Mouse (Mus musculus) kidney, adult 2 months (tissue): ENCODE results near the gene Epm2a. TPM values are rescaled to one million over a fixed set of nuclear protein-coding genes. Genes with fewer than 3 reads are reported as not detected.
"Not testable (repeated sequence)": the region's sequence is repeated elsewhere in the genome, so short reads cannot be mapped to it uniquely, and the experiment has no call there.

Experiments used
- DNase-seq: peaks from one replicate; pipeline ENCODE4 v3.0.0; 2021
- H3K27ac ChIP-seq: fragments of 200-500 bp; 2 replicates; pipeline ENCODE4 v1.5.1; 2012; ENCODE audit warnings: low read depth, low read length, control low read depth, inconsistent platforms; ENCODE audit not compliant: insufficient read depth
- H3K27me3 ChIP-seq: fragments of 200-500 bp; replicated peaks from 2 replicates; pipeline ENCODE4 v1.6.1; 2012; ENCODE audit warnings: mild to moderate bottlenecking, moderate library complexity, low read length, inconsistent platforms; ENCODE audit not compliant: control insufficient read depth, insufficient read depth
- H3K36me3 ChIP-seq: fragments of 200-500 bp; 2 replicates; pipeline ENCODE4 v1.6.1; 2012; ENCODE audit warnings: mild to moderate bottlenecking, moderate library complexity, low read length, inconsistent platforms; ENCODE audit not compliant: control insufficient read depth, insufficient read depth
- H3K4me1 ChIP-seq: fragments of 200-500 bp; 2 replicates; pipeline ENCODE4 v1.6.1; 2011; ENCODE audit warnings: low read length; ENCODE audit not compliant: control insufficient read depth, insufficient read depth
- H3K4me3 ChIP-seq: fragments of 200-500 bp; 2 replicates; pipeline ENCODE4 v1.5.1; 2011; ENCODE audit warnings: mild to moderate bottlenecking, low read depth, low read length, control low read depth; ENCODE audit not compliant: insufficient read depth
- CTCF ChIP-seq: fragments of 200-500 bp; conservative IDR thresholded peaks from 2 replicates; pipeline ENCODE4 v1.5.1; 2011; ENCODE audit warnings: low read depth, mild to moderate bottlenecking, control low read depth, low read length, moderate library complexity, mixed read lengths; ENCODE audit not compliant: insufficient read depth, insufficient read length
- POLR2A ChIP-seq: fragments of 200-500 bp; IDR thresholded peaks from one replicate; pipeline ENCODE4 v1.6.1; 2011; ENCODE audit warnings: low read depth, low read length, control low read depth
- WGBS: fragments of 180-500 bp; shearing (Covaris S2); methylation state at CpG from one replicate; pipeline ENCODE4 v1.1.7; 2018; 5-methylcytosine and 5-hydroxymethylcytosine counted together
- polyA plus RNA-seq: library from polyadenylated mRNA; depleted of rRNA; stranded (reverse); fragments of >200 nt; gene quantifications from 2 replicates; pipeline ENCODE4 v1.2.3, GENCODE M21; 2012

Epm2a gene
- polyA plus RNA-seq, 1 experiment: 6.5 TPM

DNA sequence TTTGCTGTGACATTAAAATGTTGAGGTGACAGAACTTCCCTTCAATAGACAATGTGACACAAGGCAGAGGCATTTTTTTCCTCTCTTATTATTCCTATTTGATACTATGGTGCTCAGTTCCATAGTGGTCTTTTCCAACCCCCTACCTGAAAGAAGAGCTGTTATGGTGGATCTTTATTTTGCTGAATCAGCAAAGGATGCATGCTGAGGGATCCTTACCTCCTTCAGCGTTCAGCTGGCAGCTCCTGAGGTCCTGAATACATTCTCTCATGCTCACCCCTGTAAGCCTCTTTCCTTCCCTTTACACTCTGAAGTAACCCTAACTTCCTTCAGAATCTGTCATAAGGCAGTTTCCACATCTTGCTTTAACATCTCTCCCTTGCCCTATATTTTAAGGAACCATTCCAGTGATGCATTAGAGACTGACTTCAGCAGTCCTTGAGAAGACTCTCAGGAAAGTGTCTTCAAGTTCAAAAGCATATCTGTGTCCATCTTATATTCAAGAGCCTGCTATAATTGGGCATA, 23.7 kb upstream of the Epm2a start:
- Histone ChIP-seq H3K27ac (no peak overlapping the region), H3K27me3 (no peaks in the 10 kb centered on the region), H3K4me1 (no peaks in the 10 kb centered on the region), H3K4me3 (no peak overlapping the region), H3K36me3 (no peaks in the 10 kb centered on the region)
- DNase-seq: no peak
- TF ChIP-seq CTCF (no peak), POLR2A (no peak)
- 80% methylated on average over 1 of the region's 1 CpGs for WGBS

DNA sequence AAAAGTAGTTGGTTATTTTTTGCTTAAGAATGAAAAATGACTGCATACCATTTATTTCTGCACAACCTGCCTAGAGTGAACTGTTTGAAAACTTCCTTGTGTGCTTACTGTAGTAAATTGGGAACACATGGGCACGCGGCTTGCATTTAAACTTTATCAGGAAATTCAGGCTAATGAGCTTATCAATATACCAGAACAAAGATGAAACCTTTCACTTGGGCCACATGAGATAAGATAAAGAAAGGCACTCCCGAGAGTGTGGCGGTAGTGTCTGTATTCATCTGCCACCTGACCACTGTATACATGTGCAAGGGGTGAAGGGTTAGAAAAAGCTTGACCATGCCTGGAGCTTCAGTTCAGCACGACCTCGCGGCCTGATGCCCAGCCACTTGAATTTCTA, 20.9 kb upstream of the Epm2a start:
- Histone ChIP-seq H3K27ac (no peak overlapping the region), H3K27me3 (no peaks in the 10 kb centered on the region), H3K4me1 (no peaks in the 10 kb centered on the region), H3K4me3 (no peak overlapping the region), H3K36me3 (no peaks in the 10 kb centered on the region)
- 89% methylated on average over 7 of the region's 7 CpGs for WGBS
- no peak for TF ChIP-seq CTCF
- TF ChIP-seq POLR2A: no peak
- no peak for DNase-seq

DNA sequence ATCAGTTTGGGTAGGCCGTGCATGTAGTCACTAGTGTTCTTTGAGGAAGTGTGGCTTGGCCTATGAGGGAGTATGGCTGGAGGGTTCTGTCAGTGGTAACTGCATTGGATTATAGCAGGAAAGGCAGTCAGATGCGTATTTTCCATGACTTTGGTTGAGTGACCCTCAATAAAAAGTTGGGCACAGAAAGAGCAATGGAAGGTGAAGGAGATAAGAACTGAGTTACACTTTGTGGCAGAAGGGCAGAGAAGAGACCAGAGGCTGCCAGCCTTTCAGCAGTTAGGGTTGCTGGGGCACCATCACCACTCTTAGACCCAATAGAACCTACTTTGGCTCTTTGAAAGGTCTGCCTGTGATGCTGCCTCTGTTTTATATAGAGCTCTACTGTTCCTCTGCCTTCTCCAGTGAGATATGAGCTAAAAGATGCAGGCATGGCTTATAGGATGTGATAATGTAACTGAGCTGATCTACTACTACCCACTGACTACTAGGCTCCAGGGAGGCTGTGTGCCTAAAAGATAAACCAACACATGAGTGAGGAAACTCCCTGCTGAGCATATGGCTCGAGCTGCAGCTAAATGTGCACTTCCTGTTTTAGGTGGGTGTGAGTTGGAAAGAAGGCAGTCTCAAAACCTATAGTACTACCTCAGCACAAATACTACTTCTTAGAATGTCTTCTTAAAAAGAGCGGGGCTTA, 19.9 kb upstream of the Epm2a start:
- 76% methylated on average over 4 of the region's 4 CpGs for WGBS

DNA sequence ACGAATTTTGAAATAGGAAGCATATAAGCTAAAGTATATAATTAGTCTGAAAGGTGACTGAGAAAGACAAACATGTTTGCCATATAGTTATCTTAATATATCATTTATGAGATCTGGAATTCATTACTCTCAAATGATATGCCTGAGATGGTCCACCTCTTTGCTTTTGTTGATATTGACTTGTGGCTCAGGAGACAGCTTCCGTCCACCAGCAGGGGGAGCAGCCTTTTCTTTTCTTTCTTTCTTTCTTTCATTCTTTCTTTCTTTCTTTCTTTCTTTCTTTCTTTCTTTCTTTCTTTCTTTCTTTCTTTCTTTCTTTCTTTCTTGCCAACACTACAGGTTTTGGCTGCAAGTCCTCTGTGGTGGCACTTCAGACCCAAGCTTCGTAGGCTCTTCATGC, 16.7 kb upstream of the Epm2a start:
- TF ChIP-seq POLR2A (no peak), CTCF (peak; percentile 43)
- Histone ChIP-seq H3K27ac (no peak overlapping the region), H3K4me3 (no peak overlapping the region), H3K36me3 (no peaks in the 10 kb centered on the region), H3K4me1 (no peaks in the 10 kb centered on the region), H3K27me3 (no peaks in the 10 kb centered on the region)
- WGBS: 96% methylated on average over 3 of the region's 3 CpGs
- DNase-seq: no peak

More for the DNA sequence above, 19.9 kb upstream of the Epm2a start:
- Histone ChIP-seq H3K4me3 (no peak overlapping the region), H3K27me3 (no peaks in the 10 kb centered on the region), H3K4me1 (no peaks in the 10 kb centered on the region), H3K27ac (no peak overlapping the region), H3K36me3 (no peaks in the 10 kb centered on the region)
- TF ChIP-seq POLR2A (no peak), CTCF (no peak)
- no peak for DNase-seq

DNA sequence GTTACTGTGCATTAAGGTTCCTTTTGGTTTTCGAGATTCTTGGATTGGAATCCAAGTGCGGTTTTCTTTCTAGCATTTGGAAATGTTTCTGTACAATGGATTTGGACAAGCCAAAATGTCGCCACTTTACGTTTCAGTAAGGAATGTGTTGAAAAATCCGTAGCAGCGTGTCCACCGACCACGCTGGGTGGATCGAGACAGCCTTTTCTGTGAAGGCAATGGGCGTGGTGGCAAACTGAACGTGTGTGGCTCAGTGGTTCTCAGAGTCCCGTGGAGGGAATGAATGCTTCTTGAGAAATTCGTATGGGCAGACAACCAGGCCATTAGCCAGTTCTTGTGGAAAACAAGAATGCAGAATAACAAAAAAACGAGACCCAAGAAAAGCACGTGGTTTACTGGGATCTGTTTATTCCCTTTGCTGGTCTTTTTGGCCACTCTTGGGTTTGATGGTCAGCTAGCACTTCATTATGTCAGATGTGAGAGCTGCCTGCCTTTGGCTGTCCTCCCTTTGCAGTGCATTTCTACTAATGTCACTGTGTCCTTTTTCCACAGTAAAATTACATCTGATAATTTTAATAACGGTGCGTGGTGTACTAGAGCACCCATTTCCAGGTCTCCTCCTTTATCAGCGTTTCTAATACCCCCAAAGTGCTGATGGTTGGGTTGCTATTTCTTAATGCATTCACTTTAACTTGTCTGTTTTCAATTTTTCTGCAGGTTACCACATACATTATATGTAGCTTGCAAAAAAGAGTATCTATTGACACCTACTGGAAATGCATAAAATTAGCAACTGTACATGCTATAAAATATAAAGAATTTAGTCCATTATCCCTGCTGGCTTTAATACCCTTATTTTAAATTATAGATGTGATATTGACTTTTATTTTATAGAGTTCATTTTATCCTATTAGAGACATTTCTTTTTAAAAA, 1.6 kb downstream of the Epm2a start:
- H3K27me3 ChIP-seq: no peaks in the 10 kb centered on the region
- H3K36me3 ChIP-seq: no peaks in the 10 kb centered on the region
- H3K4me1 ChIP-seq: no peaks in the 10 kb centered on the region
- WGBS: 85% methylated on average over 18 of the region's 18 CpGs
- H3K27ac ChIP-seq: no peak overlapping the region
- TF ChIP-seq POLR2A (no peak), CTCF (no peak)
- H3K4me3 ChIP-seq: no peak overlapping the region
- DNase-seq: no peak

DNA sequence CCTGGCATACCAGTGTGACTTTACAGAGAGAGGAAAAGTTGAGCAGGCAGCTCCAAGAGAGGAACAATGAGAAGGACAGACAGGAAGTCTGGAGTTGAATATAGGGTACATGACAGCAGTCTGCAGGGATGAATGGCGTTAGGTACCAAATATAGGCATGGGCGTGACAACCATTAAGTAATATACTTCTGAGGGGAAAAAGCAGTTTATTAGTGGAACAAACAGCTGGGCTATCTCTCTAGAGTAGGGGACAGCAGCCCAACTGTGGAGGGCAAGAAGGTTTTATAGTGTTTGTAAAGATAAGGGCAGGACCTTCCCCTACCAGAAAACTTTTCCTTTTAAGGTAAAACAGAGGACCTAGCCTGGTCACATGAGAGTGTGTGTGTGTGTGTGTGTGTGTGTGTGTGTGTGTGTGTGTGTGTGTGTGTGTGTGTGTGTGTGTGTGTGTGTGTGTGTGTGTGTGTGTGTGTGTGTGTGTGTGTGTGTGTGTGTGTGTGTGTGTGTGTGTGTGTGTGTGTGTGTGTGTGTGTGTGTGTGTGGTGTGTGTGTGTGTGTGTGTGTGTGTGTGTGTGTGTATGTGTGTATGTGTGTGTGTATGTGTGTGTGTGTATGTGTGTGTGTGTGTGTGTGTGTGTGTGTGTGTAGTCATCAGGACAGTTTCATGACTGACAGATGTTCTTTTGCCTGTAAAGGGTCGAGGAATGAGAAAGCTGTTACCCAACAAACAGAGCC, 7.2 kb downstream of the Epm2a start:
- not testable (repeated sequence) for H3K27me3 ChIP-seq, H3K4me3 ChIP-seq, H3K36me3 ChIP-seq, DNase-seq, H3K4me1 ChIP-seq, H3K27ac ChIP-seq
- 65% methylated on average over 3 of the region's 3 CpGs for WGBS
